Mouse (Mus musculus): Measurements from ENCODE around the gene Bfsp1.

DNA sequence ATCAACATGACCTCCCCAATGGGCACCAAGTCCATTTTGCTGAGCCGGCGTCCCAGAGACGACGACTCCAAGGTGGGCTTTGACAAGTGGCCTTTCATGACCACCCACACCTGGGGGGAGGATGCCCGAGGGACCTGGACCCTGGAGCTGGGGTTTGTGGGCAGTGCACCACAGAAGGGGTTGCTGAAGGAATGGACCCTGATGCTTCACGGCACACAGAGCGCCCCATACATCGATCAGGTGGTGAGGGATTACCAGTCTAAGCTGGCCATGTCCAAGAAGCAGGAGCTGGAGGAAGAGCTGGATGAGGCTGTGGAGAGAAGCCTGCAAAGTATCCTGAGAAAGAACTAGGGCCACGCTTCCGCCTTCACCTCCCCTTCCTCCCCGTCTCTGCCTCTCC is 49.5 kb downstream of the Bfsp1 start:
- TF ChIP-seq CTCF (IDR thresholded peaks at IDR 0.05; ENCODE audit: control insufficient read depth, insufficient read depth, low read length), result no peak
- TF ChIP-seq POLR2A (IDR thresholded peaks at IDR 0.05; ENCODE audit: borderline replicate concordance, control insufficient read depth, low read depth, low read length), result no peak

All from bone marrow, adult 2 months (tissue).